Mouse (Mus musculus) mesoderm, embryonic 11.5 days (tissue): ENCODE measurements around the gene P3h3.
A peak's percentile ranks its signal among the peaks of the same experiment; 100 is the strongest.
"Not testable (repeated sequence)": the region's sequence is repeated elsewhere in the genome, so short reads cannot be mapped to it uniquely, and the experiment has no call there.

Source experiments
- DNase-seq: peaks from one replicate; pipeline ENCODE4 v3.0.0-alpha.2; 2012; ENCODE audit warnings: low read depth, low spot score

Gene P3h3

DNA sequence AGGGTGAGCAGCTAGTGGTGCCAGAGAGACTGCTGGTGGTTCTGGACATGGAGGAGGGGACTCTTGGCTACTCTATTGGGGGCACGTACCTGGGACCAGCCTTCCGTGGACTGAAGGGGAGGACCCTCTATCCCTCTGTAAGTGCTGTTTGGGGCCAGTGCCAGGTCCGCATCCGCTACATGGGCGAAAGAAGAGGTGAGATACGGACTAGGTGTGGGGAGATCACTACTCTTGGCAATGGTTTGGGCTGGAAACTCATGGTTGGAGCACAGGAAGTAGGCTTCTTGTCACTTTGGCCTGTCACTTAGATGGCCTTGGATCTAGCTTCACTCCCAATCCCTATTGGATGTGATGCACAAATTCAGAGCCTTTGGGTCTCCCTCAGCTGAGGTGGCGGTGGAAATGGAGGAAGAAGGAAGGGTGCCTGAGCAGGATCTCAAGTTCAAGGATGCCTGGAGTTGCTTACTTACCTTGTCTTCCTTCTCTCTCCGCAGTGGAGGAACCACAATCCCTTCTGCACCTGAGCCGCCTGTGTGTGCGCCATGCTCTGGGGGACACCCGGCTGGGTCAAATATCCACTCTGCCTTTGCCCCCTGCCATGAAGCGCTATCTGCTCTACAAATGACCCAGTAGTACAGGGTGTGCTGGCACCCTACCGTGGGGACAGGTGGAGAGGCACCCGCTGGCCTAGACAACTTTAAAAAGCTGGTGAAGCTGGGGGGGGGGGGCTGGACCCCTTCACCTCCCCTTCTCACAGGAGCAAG, 47.6 kb downstream of the P3h3 start:
- no peak for DNase-seq

- peak; percentile 86 for DNase-seq
Measured at GRCm38 (mm10) chr6:124809052-124809774, 48.3 kb downstream of the P3h3 start.

- DNase-seq: peak; percentile 77
Measured at GRCm38 (mm10) chr6:124808358-124809012, 49.1 kb downstream of the P3h3 start, which contains the start of gene Spsb2. Gene Spsb2, plus strand, starts transcription at chr6:124808661.

- DNase-seq: no peak
Measured at GRCm38 (mm10) chr6:124807986-124808357, 49.6 kb downstream of the P3h3 start.

GRCm38 (mm10) chr6:124807366-124807765, 50.2 kb downstream of the P3h3 start:
- DNase-seq: no peak

- DNase-seq: no peak
Measured at GRCm38 (mm10) chr6:124806446-124807140, 51.0 kb downstream of the P3h3 start.

DNA sequence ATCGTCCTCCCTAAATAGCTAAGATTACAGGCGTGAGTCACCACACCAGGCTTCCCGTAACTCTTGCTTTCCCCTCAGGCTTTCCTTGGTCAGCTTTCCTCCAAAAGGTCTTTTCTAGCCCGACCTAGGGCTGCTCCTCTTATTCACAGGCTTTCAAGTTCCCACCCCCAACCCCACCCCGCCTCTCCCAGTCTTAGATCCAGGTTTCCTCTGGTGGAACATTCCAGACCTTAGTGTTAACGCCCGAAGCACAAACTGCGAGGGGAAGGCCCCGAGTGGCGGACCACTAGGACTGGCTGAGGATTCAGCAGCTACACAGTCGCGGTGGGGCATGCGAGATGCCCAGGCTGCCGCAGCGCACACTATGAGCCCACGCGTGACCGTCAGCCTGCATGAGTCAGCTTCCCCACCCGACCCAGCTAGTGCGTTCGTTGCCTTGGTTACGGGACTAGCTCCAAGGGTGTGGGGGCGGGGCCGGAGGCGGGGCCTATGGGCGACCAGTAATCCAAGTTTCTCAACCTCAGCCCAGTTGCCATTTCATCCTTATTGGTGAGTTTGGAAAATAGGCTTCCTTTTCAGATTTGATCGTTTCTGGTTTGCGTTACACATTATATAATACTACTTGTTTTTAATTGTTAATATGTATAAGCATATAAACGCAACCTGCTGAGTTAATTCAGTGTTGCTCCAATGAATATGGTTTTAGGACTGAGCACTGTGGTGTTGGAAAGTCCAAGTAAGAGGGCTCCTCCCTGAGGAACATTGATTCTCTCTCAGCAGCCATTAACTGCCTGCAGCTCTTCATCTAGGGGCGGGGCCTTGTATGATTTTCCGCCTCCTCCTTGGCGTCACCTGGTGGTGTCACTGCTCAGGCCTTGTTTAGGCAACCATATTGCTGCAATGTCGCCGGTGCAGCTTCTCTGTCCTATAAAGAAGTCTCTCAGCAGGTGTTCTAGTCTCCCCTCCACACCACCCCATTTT, 51.9 kb downstream of the P3h3 start:
- DNase-seq: peak; percentile 91

GRCm38 (mm10) chr6:124804341-124804740, 53.2 kb downstream of the P3h3 start:
- no peak for DNase-seq

GRCm38 (mm10) chr6:124803691-124804090, 53.9 kb downstream of the P3h3 start:
- not testable (repeated sequence) for DNase-seq

GRCm38 (mm10) chr6:124803061-124803460, 54.5 kb downstream of the P3h3 start:
- no peak for DNase-seq

GRCm38 (mm10) chr6:124802400-124802799, 55.2 kb downstream of the P3h3 start:
- DNase-seq: not testable (repeated sequence)

GRCm38 (mm10) chr6:124796200-124796599, 61.4 kb downstream of the P3h3 start:
- DNase-seq: no peak

DNA sequence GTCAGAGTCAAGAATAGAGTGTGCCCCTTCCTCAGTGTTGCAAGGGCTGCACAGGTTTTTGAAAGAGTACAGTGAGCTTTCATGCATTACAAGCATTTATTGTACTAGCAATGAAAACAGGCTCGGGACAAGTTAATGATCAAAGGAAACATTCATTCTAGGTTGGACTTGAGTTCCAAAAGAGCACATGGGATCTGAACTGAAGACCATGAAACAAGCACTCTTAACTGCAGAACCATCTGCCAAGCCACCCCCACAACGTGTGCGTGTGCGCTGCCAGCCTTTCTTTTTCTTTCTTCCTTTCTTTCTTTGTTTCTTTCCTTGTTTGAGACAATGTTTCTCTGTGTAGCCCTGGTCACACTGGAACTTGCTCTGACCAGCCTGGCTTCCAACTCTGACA, 61.8 kb downstream of the P3h3 start:
- no peak for DNase-seq

DNA sequence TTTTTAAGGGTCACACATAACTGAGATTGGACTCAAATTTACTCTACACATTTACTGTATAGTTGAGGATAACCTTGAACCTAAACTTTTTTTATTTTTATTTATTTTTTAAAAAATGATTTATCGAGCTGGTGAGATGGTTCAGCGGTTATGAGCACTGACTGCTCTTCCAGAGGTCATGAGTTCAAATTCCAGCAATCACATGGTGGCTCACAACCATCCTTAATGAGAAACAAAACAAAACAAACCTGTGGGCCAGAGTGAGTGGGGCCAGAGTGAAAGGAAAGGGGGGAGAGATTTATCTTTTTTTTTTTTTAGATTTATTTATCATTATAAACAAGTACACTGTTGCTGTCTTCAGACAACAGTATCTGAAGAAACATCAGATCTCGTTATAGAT, 65.6 kb downstream of the P3h3 start:
- no peak for DNase-seq
